Mouse (Mus musculus) CD8-positive naive resting alpha-beta T cell, adult 57 days (primary cell): Measurements from ENCODE around the gene Foxe1. TPM values are rescaled to one million over a fixed set of nuclear protein-coding genes. Genes with fewer than 3 reads are reported as not detected.

Source experiments
- total RNA-seq: library from RNA; stranded (reverse); gene quantifications from one replicate; pipeline ENCODE4 v1.2.4, GENCODE M21; 2023

Gene Foxe1
- not detected for total RNA-seq

DNA sequence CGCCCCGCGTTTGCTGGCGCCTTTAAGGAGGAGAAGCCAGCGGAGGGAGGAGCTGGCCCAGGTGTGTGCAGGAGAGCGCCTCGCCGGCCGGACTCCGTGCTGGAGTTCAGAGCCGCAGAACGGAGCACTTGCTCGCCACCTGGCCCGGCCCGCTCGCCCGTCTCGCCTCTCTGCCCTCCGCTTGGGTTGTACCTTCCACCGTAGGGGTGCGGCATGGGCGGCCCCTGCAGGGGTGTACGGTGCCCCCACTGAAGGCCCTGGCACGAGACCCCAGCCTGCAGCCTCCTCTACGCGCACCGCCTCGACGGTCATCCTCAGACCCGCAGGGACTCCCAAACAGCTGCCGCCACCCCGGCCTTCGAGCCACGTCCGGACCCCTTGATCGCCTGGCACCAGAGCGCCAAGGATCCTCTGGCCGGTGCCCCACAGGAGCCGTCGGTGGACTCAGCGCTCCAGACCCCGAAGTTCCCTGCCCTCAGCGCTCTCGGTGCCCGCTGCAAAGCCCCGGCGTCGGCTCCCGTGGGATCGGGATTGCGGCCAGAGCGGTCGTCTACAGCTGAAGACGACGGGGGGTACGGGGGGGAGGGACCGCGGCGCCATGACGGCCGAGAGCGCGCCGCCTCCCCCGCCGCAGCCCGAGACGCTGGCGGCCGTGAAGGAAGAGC, at the start of gene Foxe1:
Gene Foxe1, plus strand, starts transcription at position 14 of the 665 bp plus-strand sequence.

DNA sequence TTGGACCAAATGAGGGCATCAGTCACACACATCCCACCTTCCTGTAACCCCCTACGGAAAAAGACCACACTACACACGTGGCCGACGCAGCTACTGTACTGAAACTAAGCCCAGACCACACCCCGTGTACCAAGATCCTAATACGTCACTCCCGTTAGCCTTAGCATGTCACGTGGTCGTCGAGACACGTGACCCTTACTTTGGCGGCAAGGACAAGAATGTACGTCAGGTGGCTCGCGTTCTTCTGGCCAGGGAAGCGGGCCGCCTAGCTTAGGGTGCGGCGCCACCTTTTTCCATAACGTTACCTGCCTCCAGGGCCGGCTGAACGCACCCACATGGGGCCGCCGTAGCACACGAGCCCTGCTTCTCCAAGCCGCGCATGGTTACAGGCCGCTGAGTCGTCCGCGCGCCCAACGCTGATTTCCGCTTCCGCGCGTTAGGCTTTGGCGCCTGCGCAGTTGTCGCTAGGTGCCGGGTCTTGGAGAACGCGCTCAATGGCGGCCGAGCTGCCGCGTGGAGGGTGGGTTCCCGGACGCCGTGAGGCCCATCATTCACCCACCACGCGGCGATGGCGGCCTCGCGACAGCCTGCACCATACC, 45.7 kb downstream of the Foxe1 start, which contains the start of gene Trmo:
Gene Trmo, minus strand, starts transcription at position 425 of the 599 bp plus-strand sequence.

Other genes with a start within 250 kb of the Foxe1 start
- 63.9 TPM for gene Ncbp1, start 205.0 kb upstream of the Foxe1 start, total RNA-seq
- gene Tstd2, start 204.9 kb upstream of the Foxe1 start, total RNA-seq, result 35.7 TPM
- 40.4 TPM for gene Xpa, start 147.3 kb upstream of the Foxe1 start, total RNA-seq
- gene Trmo, start 45.8 kb downstream of the Foxe1 start, total RNA-seq, result 24.7 TPM
- gene Hemgn, start 69.9 kb downstream of the Foxe1 start, total RNA-seq, result 0.64 TPM
- 168 TPM for gene Anp32b, start 107.3 kb downstream of the Foxe1 start, total RNA-seq
- gene Nans, start 145.6 kb downstream of the Foxe1 start, total RNA-seq, result 44.7 TPM
- gene Trim14, start 192.5 kb downstream of the Foxe1 start, total RNA-seq, result 76.8 TPM